Mouse (Mus musculus) neural tube, embryonic 13.5 days (tissue): ENCODE data around the gene B230118H07Rik. TPM values are rescaled to one million over a fixed set of nuclear protein-coding genes. Genes with fewer than 3 reads are reported as not detected.
"Not testable (repeated sequence)": the region's sequence is repeated elsewhere in the genome, so short reads cannot be mapped to it uniquely, and the experiment has no call there.

Source experiments
- ATAC-seq: fragments of 200-750 bp; cut with Nextera tagmentation; 2 replicates; pipeline ENCODE4 v1.8.0; 2017; ENCODE audit warnings: low read depth, mild to moderate bottlenecking, moderate TSS enrichment, moderate library complexity
- H3K27ac ChIP-seq: fragments of 300-500 bp; sonication (generic); replicated peaks from 2 replicates; pipeline ENCODE4 v1.5.1; 2015; ENCODE audit warnings: moderate library complexity, mild to moderate bottlenecking, inconsistent platforms
- H3K27me3 ChIP-seq: fragments of 300-500 bp; sonication (generic); 2 replicates; pipeline ENCODE4 v1.6.1; 2015; ENCODE audit warnings: mild to moderate bottlenecking, inconsistent platforms
- H3K36me3 ChIP-seq: fragments of 300-500 bp; sonication (generic); 2 replicates; pipeline ENCODE4 v1.6.1; 2015; ENCODE audit warnings: mild to moderate bottlenecking, inconsistent platforms
- H3K4me1 ChIP-seq: fragments of 300-500 bp; sonication (generic); replicated peaks from 2 replicates; pipeline ENCODE4 v1.6.1; 2015; ENCODE audit warnings: inconsistent platforms
- H3K4me2 ChIP-seq: fragments of 300-500 bp; sonication (generic); 2 replicates; pipeline ENCODE4 v1.6.1; 2015; ENCODE audit warnings: inconsistent platforms, mild to moderate bottlenecking, moderate library complexity
- H3K4me3 ChIP-seq: fragments of 300-500 bp; sonication (generic); 2 replicates; pipeline ENCODE4 v1.5.1; 2015; ENCODE audit warnings: mild to moderate bottlenecking, inconsistent platforms
- H3K9ac ChIP-seq: fragments of 300-500 bp; sonication (generic); 2 replicates; pipeline ENCODE4 v1.6.1; 2015; ENCODE audit warnings: moderate library complexity, mild to moderate bottlenecking, inconsistent platforms
- H3K9me3 ChIP-seq: fragments of 300-500 bp; sonication (generic); 2 replicates; pipeline ENCODE4 v1.6.1; 2016; ENCODE audit warnings: inconsistent platforms
- WGBS: fragments of 180-500 bp; shearing (Covaris S2); methylation state at CpG from one replicate; pipeline ENCODE4 v1.1.7; 2015; 5-methylcytosine and 5-hydroxymethylcytosine counted together
- polyA plus RNA-seq: library from polyadenylated mRNA; unstranded; fragments of >200 nt; fragmentation: Nextera tagmentation; extraction: Ambion mirVana; gene quantifications from 2 replicates; pipeline ENCODE4 v1.2.1, GENCODE M21; 2015

Gene B230118H07Rik
- polyA plus RNA-seq, 1 experiment from 2014 or later = 66.7 TPM

- H3K9ac ChIP-seq = no peak overlapping the region
- H3K4me3 ChIP-seq = no peak overlapping the region
- H3K9me3 ChIP-seq = no peaks in the 10 kb centered on the region
- no peak for ATAC-seq
- no peaks in the 10 kb centered on the region for H3K4me1 ChIP-seq
- H3K4me2 ChIP-seq = no peak overlapping the region
- H3K27me3 ChIP-seq = no peaks in the 10 kb centered on the region
- no peak overlapping the region for H3K27ac ChIP-seq
- no peaks in the 10 kb centered on the region for H3K36me3 ChIP-seq
- 69% methylated on average over 8 of the region's 8 CpGs for WGBS
Observed at GRCm38 (mm10) chr2:101543704-101544417, 105.5 kb downstream of the B230118H07Rik start.

GRCm38 (mm10) chr2:101536887-101537286, 112.4 kb downstream of the B230118H07Rik start:
- ATAC-seq = 0 out of 2 replicates have a peak, but pooled peaks have one; percentile 27
- not testable (repeated sequence) for H3K27ac ChIP-seq, H3K4me2 ChIP-seq, H3K4me3 ChIP-seq, H3K27me3 ChIP-seq, H3K36me3 ChIP-seq, H3K9ac ChIP-seq, H3K4me1 ChIP-seq, H3K9me3 ChIP-seq
- WGBS = 73% methylated on average over 6 of the region's 6 CpGs

GRCm38 (mm10) chr2:101533741-101534140, 115.6 kb downstream of the B230118H07Rik start:
- Histone ChIP-seq H3K27ac (peak overlapping the region; percentile 33), H3K4me3 (no peak overlapping the region), H3K36me3 (no peaks in the 10 kb centered on the region), H3K27me3 (no peaks in the 10 kb centered on the region), H3K4me1 (peaks cover 7% of the 10 kb centered on the region), H3K9ac (no peak overlapping the region), H3K9me3 (no peaks in the 10 kb centered on the region), H3K4me2 (no peak overlapping the region)
- ATAC-seq = 0 out of 2 replicates have a peak, but pooled peaks have one; percentile 43
- WGBS = 33% methylated on average over 2 of the region's 2 CpGs

GRCm38 (mm10) chr2:101525503-101526381, 123.6 kb downstream of the B230118H07Rik start:
- H3K4me2 ChIP-seq = no peak overlapping the region
- no peak overlapping the region for H3K27ac ChIP-seq
- ATAC-seq = peak; percentile 67
- WGBS = 74% methylated on average over 6 of the region's 6 CpGs
- no peak overlapping the region for H3K4me3 ChIP-seq
- H3K27me3 ChIP-seq = no peaks in the 10 kb centered on the region
- H3K9me3 ChIP-seq = no peaks in the 10 kb centered on the region
- no peaks in the 10 kb centered on the region for H3K36me3 ChIP-seq
- no peaks in the 10 kb centered on the region for H3K4me1 ChIP-seq
- no peak overlapping the region for H3K9ac ChIP-seq

GRCm38 (mm10) chr2:101525091-101525490, 124.2 kb downstream of the B230118H07Rik start:
- Histone ChIP-seq H3K4me2 (no peak overlapping the region), H3K4me3 (no peak overlapping the region), H3K9me3 (no peaks in the 10 kb centered on the region), H3K27me3 (no peaks in the 10 kb centered on the region), H3K36me3 (no peaks in the 10 kb centered on the region), H3K27ac (no peak overlapping the region), H3K4me1 (no peaks in the 10 kb centered on the region), H3K9ac (no peak overlapping the region)
- ATAC-seq = no peak
- WGBS = 83% methylated on average over 4 of the region's 4 CpGs

- H3K9ac ChIP-seq = no peak overlapping the region
- 76% methylated on average over 1 of the region's 1 CpGs for WGBS
- no peaks in the 10 kb centered on the region for H3K36me3 ChIP-seq
- H3K4me1 ChIP-seq = no peaks in the 10 kb centered on the region
- ATAC-seq = no peak
- no peaks in the 10 kb centered on the region for H3K27me3 ChIP-seq
- H3K4me2 ChIP-seq = no peak overlapping the region
- H3K4me3 ChIP-seq = no peak overlapping the region
- no peak overlapping the region for H3K27ac ChIP-seq
- no peaks in the 10 kb centered on the region for H3K9me3 ChIP-seq
Observed at GRCm38 (mm10) chr2:101520503-101520902, 128.8 kb downstream of the B230118H07Rik start.

- H3K4me1 ChIP-seq = no peaks in the 10 kb centered on the region
- no peaks in the 10 kb centered on the region for H3K27me3 ChIP-seq
- H3K9ac ChIP-seq = no peak overlapping the region
- no peak for ATAC-seq
- H3K9me3 ChIP-seq = no peaks in the 10 kb centered on the region
- no peak overlapping the region for H3K4me2 ChIP-seq
- no peak overlapping the region for H3K4me3 ChIP-seq
- WGBS = 76% methylated on average over 1 of the region's 1 CpGs
- H3K36me3 ChIP-seq = no peaks in the 10 kb centered on the region
- no peak overlapping the region for H3K27ac ChIP-seq
Observed at GRCm38 (mm10) chr2:101519928-101520327, 129.4 kb downstream of the B230118H07Rik start.

Other genes with a start within 250 kb of the B230118H07Rik start
- gene Rag2, start 24.8 kb downstream of the B230118H07Rik start, polyA plus RNA-seq = 0.07 TPM in 1 of 2 replicates, not detected in the other
- 0.04 TPM in 2 replicates for gene Rag1, start within 50 bp of the B230118H07Rik start, polyA plus RNA-seq
- gene Traf6, start 28.9 kb upstream of the B230118H07Rik start, polyA plus RNA-seq = 6.6 and 7.3 TPM in 2 replicates
- gene Prr5l, start 233.5 kb upstream of the B230118H07Rik start, polyA plus RNA-seq = 5.6 and 6.6 TPM in 2 replicates
- gene Commd9, start 236.7 kb upstream of the B230118H07Rik start, polyA plus RNA-seq = 96.4 and 99.8 TPM in 2 replicates